Mouse (Mus musculus) ES-Bruce4 (cell line): Measurements from ENCODE around the gene Rab4b.

Experiments used
- CTCF ChIP-seq: IDR thresholded peaks from one replicate; pipeline ENCODE4 v1.8.1; 2011; ENCODE audit warnings: low read depth, low read length
- EP300 ChIP-seq: IDR thresholded peaks from 2 replicates; pipeline ENCODE4 v1.6.1; 2011; ENCODE audit warnings: low read depth, low read length; ENCODE audit not compliant: insufficient read depth
- POLR2A ChIP-seq: IDR thresholded peaks from one replicate; pipeline ENCODE4 v1.8.1; 2011; ENCODE audit warnings: low read length; ENCODE audit not compliant: insufficient read depth

DNA sequence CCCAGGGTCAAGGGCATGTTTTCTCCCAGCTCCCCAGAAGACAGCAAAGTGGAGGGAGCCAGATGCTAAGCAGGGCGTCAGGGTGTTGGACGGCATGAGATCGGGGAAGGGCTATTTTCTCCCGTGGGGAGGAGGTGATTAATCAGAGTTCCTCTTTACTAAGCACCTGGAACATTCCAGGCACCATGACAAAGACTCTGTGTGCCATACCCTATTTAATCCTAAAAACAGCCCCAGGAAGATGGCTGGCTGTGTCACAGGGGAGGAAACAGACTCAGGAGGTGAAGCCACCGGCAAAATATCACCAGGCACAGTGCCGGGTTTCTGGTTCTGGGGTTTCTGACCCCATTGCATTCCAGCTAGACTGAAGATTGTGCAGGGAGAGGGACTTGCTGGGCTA, 43.2 kb upstream of the Rab4b start:
- TF ChIP-seq CTCF (no peak), POLR2A (no peak), EP300 (no peak)
